Mouse (Mus musculus): ENCODE data around the gene Wasf2.

Wasf2 gene

DNA sequence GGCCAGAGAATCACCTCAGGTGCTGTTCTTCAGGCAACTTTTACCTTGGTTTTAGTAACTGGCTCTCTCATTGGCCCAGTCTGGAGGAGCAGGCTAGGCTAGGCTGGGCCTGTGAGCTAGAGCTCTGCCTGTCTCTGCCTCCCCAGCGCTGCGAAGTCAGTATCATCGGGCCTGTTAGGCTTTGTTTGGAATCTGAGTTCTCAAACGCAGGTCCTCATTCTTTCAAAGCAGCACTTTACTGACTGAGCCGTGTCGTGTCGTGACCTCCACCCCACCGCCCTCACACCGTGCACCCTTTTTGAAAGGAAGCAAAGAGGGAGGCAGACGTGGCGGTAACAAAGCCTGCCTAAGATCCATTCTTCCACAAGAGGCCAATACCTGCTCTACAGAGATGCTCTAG is 914 bp upstream of the Wasf2 start:
- DNase-seq: no peak

DNA sequence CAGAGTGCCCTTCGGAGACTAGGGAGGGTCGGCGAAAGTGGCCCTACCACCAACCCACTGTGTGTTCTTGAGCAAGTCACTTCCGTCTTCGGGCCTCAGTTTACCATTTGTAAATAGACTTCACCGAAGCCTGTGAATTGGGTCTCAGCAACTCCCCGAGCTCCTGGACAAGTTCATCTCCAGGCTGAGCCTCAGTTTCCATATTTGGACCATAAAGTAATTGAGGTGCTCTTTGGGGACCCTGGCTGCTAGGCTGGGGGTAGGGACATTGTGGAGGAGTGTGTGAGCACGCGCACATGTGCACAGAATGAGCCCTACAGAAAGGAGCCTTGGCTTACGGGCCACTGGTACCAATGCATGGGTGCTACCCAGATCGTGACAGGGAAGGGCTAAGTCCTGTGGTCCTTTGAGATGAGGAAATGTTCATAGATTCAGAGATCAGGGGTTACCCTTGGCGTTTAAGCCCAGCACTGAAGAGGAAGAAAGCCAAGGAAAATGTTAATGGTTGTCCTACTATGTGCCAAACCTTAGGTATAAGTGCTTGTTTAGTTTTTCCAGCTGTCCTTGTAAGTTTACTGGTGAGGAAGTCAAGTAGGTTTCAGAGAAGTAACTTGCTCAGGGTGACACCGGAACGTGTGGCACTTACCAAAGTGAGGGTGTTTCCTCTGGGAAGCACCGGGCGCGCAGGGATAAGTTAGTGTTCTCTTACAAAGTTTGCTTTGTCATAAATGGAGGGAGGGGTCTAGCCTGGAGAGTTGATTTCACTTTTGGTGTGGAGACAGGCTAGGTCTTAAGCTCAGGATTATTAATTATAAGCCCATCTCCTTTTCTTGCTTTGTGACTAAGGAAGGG is 811 bp downstream of the Wasf2 start:
- DNase-seq: no peak

DNA sequence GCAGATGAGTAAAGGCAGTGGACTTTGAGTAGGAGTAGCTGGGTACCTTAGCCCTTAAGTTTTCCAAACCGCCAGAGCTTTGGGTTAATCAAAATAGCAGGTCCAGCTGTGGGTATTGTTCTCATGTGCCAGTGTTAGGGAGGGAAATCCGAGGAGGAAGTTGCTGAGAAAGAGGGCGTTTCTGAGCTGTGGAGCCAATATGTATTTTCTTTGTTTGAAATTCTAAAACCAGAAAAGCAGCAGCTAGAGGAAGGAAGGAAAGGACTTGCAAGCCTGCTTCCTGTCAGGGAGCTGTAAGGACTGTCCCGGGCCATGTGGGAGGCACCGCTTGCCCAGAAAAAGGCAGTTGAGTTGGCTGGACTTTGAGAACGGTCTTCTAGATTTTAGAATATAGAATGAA is 1.7 kb downstream of the Wasf2 start:
- DNase-seq: peak; percentile 47 to 65

DNA sequence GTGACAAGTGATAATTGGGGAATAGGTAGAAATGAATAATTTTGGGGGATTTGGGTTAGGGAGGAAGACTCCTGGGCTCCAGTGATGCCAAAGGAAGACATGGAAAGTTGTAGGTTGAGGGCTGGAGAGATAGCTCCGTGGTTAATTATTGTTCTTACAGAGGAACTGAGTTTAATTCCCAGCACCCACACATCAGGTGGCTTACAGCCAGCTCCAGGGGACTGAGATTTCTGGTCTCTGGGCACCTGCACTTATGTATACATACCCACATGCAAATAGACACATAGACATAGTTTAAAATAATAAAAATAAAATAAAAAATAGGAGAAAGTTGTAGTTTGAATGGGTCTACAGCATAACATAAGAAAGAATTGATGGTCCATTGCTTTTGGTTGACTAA is 6.6 kb downstream of the Wasf2 start:
- no peak for DNase-seq

DNA sequence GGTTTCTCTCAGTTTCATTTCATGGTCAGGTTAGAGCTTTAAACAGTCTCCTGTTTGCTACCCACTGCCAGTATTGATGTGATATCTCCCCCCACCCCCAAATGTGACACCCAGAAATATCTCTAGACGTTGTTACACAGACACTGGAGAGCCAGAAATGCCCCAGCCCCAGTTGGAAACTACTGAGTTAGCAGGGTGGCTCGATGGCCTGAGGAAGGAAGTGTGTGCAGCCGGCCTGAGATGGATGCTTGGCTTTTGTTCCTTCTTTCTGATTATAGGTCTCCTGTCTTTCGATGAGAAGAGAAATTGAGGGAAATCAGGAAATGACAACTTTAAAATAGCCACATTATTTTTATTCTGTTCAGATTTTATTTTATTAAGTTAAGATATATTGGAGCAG is 8.7 kb downstream of the Wasf2 start:
- no peak for DNase-seq

DNA sequence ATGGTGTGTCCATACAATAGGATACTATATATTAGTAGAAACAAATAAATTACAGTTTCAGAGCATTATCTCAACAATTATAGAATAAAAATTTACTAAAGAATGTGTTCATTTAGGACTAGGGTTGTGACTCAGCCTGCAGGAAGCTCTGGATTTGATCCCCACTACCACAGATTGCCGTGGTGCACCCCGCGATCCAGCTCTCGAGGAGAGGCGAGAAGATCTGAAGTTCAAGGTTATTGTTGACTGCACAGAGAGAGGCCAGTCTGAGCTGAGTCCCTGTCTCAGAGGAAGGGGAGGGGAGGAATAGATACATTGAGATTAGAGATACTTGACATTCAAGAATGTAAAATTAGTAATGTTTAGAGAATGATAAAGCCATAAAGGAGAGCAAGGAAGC is 24.7 kb downstream of the Wasf2 start:
- DNase-seq: no peak

DNA sequence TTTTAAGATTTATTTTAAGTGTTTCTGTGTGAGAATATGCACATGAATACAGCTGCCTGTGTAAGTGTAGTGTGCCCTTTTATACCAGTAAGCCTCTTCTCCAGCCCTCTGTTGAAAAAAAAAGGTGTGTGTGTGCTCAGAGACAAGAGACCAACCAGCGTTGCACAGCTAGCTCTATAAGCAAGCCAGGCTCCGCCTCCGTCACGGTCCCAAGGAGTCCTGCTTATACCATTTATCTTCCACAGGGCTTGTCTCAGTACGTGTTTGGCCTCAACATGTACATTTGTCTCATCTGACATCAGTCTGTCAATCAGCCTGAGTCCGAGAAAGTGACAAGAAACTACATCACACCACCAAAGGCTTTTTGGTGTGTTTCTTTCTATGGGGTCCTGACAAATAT is 25.4 kb downstream of the Wasf2 start:
- DNase-seq: no peak

DNA sequence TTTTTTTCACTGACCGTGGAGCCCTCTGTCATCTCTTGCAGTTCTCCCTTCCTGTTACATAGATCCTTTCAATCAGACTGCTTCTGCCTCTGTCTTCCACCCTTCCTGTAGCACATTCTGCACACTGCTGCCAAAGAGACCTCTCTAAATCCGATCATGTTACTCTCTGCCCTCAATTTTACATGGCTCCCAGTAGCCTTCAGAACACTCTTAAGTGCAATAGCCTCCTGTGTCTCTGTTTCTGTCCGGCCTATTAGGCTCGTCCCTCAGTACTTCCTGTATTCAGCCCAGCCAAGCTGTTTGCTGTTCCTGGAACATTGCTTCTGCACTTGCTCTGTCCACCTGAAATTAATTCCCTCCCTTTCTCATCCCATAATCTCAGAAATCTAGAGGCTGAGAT is 26.1 kb downstream of the Wasf2 start:
- DNase-seq: no peak

DNA sequence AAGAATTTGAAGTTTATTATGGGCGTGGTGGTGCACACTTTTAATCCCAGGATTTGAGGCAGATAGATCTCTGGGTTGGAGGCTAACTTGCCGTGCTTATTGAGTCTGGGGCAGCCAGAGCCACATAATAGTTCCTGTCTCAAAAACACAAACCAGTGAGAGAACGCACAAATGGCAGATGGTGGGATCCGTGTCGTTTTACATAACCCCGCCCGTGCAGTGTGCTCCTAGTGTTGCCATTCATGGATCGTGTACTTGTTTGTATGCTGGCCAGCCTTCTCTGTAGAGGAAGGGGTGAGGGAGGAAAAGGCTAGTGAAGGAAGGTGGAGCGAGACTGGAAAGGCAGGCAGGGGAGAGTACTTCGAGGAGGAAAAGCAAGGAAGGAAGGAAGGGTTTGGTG is 26.5 kb downstream of the Wasf2 start:
- no peak for DNase-seq

DNA sequence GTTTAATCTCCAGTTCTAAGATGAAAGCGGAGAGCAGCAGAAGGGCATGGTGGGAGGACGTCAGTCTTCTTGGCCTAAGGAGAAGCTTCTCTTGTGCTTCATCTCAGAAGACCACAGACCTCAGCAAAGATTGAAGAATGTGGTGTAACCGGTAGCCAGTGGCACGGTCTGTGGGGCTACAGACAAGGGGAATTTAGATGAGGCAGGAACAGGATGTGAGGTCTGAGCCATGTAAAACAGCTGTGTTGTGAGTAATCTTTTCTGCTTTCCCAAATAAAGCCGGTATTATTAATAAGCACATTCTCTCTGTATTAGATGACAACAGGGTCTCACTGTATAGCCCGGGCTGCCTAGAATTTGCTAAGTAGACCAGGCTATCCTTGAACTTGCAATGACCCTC is 28.8 kb downstream of the Wasf2 start:
- DNase-seq: no peak

DNA sequence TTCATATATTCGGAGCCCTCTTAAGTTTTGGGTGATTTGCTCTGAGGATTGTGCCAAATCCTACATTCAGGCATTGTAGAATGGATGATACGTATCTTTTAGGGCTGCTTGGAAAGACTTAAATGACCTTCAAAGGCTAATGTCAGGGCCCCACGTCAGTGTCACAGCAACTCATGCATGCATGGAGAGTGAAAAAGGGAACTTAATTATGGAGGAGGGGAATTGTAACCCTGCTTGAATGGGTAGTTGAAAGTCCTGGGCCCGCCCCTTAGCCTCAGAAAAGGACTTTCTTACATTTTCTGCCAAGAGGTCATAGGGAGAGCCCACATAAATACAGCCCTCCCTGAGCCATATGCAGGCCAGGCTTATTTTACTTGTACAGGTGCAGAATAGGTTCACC is 29.3 kb downstream of the Wasf2 start:
- DNase-seq: no peak

DNA sequence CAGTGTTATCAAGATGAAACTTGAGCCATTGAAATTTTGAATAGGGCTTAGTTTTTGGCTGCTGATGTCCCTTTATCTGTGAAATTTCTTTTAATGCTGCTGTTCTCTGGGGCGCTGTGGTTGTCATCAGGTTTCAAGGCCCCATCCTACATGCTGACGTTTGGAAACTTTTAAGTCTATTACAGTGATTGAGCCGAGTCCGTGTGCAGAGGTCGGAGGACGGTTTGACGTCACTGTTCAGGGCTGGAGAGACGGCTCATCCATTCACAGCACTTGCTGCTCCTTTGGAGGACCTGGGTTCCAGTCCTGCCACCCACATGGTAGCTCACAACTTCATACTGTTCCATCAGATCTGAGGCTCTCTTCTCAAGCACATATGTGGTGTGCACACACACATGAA is 29.9 kb downstream of the Wasf2 start:
- no peak for DNase-seq

DNA sequence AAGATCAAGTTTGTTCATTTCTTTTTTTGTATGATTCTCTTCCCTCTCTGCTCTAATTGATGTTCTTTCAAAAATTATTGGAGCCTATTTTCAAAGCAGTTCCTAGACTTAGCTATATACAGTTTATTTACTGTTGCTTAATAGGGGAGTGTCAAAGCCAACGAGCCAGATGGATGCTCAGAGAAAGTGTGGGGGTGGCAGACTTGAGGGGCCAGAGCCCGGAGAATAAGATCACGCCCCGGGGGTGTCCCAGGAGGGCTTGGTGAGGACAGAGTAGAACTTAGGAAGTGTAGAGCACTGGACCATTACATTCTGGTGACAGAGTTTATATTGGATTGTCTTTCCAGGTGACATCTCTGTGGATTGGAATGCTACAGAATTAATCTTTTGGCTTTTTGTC is 30.5 kb downstream of the Wasf2 start:
- no peak for DNase-seq

DNA sequence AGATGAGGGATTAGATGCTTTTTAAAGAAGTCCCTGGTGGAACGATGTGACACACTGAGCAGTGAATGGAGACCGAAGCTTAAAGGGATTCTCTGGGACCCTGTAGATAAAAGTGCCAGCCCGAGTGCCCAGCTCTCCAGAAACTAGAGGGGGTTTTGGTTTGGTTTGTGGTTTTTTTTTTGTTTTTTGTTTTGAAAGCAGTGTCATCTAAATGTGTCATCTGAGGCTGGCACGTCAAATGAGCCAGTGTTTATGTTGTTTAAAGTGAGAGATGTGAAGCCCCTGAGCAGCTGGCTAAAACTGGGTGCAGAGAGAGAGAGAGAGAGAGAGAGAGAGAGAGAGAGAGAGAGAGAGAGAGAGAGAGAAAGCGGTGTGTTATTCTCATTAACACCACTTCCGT is 31.9 kb downstream of the Wasf2 start:
- DNase-seq: no peak

DNA sequence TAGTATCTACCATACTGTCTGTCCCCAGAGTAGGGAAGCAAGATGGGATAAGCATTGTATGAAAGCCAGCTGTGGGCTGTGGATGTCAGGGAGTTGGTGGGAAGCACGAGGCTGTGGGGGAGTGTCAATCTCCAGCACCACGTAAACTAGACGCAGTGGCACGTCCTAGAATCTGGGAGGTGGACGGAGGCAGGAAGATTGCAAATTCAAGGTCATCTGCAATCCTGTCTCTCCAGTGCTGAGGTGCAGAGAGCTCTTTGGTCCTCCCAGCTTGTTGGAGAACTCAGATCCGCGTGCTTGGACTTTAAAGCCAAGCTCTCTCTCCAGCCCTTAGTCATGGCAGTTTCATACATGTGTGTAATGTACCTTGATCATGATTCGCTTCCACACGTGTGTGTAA is 36.5 kb downstream of the Wasf2 start:
- no peak for DNase-seq

DNA sequence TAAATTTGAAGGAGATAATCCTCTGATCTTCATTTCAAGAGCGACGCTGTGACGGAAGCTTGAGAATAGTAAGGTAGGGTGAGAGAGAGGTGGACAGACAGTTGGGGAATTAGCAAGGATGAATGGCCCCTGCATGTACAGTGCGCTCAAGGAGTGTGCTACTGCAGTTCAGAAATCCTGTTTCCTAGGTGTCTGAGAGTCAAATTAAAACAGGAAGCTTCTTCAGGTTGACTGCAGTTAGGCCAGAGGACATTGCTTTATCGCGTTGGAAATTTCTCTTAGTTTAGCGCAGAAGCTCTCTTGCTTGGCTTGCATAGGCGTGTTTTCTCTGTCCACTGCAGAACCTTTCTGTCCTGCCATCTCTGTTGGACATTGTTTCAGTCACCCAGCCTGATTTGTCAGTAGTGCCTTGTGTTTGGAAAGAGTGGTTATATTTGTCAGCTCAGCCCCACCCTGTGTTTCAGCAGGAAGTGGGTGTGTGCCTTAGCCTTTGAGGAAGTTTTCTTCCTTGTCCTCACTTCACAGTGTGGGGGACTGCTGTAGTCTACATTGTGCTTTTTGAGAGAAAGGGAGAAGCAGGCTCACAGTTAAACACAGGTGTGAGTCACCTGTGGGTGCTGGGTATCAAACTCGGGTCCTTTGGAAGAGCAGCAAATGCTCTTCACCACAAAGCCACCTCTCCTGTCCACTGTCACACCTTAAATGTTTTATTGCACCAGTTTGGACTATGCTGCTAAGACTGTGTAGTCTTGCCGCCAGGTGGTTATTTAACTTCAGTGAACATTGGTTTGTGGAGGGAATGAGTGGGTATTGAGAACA is 39.1 kb downstream of the Wasf2 start:
- DNase-seq: peak in 1 of 2 experiments; percentile 29

DNA sequence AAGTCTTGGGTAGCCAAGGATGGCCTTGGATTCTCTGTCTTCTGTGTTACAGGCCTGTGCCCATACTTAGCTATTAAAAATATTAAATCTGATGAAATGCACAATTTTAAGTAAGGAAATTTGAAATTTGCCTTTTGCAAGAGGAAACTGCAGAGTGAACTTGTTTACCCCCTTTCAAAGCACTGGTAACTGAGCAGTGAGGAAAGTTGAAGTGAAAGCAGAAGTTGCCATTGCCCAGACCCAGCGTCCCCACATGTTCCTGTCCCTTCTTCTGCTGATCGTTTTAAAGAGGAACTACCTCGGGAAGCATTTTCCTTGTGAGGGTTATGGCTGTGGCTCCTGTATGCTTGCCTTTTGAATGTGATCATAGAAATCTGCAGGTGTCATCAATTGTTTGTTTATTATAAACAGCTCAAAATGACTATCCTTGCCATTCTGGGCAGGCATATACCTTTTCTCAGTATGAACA is 39.8 kb downstream of the Wasf2 start:
- DNase-seq: no peak

DNA sequence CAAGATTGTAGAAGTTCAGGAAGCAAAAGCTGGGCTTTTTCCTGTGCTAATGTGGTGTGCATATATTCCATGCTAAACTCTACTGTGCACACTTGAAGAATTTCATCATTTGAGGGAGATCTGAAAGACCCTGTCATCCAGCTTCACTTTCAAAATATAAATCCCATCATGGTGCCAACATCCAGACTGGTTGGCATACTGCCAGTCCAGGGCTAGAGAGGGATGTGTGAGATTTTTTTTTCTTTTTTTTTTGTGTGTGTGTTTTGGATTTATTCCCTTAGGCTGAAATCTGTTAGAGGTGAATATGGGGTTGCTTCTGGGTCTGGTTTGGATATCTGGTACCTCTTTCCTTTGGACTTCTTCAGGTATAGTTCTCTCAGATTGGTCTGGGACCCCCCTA is 40.3 kb downstream of the Wasf2 start:
- no peak for DNase-seq

DNA sequence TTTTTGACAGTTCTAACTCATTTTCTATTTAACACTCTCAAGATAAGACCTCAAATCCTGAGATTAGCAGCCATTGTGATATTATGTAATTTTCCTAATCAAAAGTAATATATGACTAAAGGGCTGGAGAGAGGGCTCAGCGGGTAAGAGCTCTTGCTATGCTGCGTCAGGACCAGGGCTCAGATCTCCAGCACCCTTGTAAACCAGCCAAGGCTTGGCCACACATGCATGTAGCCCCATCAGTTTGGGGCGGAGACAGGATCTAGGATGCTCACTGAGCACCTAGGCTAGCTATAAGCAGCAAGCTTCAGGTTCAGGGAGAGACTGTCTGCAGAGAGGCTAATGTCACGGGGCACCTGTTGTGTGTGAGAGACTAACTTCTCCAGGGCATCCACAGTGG is 42.1 kb downstream of the Wasf2 start:
- DNase-seq: no peak

DNA sequence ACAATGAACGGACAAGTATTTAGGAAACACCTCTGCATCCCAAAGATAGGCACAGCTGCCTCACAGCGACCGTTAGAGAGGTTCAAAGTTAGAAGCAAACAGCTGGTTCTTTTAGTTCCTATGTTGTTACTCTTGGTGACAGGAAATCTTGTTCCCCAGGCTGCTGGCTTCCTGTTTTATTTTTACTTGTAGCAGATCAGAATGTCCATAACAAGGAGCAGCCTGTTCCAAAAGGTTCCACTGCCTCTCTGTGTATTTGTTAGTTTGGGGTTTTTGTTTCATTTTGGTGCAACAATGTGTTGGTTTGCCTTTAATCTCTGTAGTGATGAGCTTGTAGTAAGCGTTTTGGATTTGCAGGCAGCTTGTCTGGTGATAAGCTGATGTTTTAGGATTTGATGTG is 44.1 kb downstream of the Wasf2 start:
- DNase-seq: no peak

DNA sequence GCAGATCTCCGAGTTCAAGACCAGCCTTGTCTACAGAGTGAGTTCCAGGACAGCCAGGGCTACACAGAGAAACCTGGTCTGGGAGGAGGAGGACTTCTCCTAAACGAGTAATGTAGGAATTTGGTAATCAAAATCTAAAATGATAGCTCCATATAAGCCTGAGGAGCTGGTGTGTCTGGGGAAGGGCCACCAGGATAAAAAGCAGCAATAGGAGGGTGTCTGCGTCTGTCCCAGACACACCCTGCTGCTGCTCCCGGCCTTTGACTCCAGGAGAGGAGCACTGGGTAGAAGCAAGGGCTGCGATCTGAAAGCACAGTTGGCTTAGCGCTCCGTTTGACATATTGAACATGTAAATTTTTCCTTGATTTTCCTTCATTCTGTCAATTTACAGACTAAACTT is 45.0 kb downstream of the Wasf2 start:
- DNase-seq: no peak

DNA sequence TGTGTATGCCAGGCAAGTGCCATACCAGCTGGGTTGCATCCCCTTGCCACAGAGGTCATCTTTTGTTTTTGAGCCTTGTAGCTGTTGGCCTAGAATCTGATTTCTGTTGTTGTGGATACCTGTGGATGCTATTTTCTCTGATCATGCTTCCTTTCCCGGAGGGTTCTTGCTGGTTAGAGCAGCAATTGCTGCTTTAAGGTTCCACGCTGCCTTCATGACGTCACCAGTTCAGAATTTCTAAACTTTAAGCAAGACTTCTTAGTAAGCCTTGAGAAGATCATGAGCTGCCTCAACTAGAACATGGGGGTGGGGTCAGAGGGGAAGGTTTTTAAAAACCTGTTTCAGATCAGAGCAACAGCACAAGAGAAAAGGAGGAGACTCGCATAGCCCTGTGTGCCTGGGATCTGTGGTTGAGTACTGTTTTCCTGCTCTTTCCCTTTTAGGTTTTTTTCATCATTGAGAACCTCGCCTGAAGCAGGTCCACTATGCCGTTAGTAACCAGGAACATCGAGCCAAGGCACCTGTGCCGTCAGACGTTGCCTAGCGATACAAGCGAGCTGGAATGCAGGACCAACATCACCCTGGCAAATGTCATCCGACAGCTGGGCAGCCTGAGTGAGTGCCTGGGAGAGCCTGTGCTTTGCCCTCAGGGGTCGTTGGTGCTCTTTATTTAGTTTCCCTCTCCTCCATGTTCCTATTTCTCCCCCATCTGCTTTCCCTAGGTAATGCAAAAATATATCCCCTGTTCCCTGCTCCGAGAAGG is 45.9 kb downstream of the Wasf2 start:
- DNase-seq: no peak

DNA sequence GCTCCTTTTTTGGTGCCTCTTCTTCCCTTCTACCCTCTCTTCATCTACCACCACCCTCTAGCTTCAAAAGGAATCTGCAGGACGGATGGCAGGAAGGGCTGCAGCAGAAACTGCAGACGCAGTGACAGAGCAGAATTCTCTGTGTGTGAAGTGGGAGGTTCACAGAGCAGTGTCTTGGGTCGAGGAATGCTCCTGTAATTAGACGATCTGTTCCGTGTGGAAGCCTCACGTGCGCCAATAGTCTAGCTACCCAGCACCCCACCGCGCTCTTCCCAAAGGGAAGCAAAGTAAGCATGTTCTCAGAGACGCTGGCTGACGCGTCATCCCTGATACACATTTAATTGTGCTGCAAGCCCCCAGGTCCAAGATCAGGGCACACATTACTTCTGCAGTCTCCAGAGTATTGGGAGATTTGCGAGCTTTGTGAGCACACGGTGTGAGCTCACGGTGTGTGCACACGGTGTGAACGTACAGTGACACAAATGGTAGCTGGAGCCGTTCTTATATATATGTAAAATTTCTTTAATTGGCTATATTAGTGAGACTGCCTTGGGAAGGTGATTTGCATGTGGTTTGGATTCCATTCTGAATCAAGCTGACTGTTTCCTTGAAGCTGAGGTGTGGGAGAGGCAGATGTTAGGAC is 46.6 kb downstream of the Wasf2 start:
- DNase-seq: no peak

Measured in kidney, adult 8-10 months (tissue).